Mouse (Mus musculus) cortical plate, adult 2 months (tissue): Measurements from ENCODE around the gene Atp6v1b1.

Experiments
- CTCF ChIP-seq: fragments of 200-500 bp; IDR thresholded peaks from 2 replicates; pipeline ENCODE4 v1.5.1; 2011; ENCODE audit warnings: mild to moderate bottlenecking, control low read depth, low read length; ENCODE audit not compliant: insufficient read depth; ENCODE audit errors: extremely low read depth
- POLR2A ChIP-seq: fragments of 200-500 bp; IDR thresholded peaks from 2 replicates; pipeline ENCODE4 v1.6.1; 2011; ENCODE audit warnings: mild to moderate bottlenecking, low read length, control low read depth; ENCODE audit not compliant: insufficient read depth; ENCODE audit errors: extremely low read depth

DNA sequence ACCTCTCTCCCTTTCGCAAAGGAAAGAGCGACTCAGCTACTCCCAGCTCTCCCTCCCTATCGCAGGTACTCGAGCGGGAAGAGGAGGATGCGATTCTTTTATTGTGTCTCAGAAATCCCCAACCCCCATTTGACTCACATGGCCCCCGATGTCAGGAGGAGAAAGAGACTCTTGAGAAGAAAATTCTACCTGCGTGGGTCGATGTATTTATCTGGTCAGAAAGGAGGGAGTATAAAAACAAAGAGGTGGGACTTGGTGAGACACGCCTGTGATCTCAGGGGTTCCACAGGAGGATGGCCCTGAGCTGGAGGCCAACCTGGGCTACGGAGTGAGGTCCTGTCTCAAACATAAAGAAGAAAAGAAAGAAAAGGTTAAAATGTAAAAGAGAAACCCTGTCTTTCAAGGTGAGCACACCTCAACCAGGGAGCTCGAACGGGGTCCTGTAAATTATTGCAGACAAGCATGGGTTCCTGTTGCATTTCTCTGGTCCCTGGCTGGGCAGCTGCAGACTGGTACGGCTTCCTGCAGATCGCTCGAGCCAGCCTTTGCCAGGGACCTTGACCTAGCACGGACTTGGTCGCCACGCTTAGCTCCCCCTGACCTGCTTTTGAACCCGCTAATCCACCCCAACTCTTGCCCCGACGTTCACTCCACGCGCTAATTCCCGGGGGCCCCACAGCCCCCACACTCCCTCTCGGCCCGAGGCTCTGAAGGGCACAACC lies 39.6 kb upstream of the Atp6v1b1 start:
- TF ChIP-seq CTCF (no peak), POLR2A (no peak)
